Mouse (Mus musculus): ENCODE results near the gene Csnk2b.
"Not testable (repeated sequence)": the region's sequence is repeated elsewhere in the genome, so short reads cannot be mapped to it uniquely, and the experiment has no call there.

Csnk2b gene

DNA sequence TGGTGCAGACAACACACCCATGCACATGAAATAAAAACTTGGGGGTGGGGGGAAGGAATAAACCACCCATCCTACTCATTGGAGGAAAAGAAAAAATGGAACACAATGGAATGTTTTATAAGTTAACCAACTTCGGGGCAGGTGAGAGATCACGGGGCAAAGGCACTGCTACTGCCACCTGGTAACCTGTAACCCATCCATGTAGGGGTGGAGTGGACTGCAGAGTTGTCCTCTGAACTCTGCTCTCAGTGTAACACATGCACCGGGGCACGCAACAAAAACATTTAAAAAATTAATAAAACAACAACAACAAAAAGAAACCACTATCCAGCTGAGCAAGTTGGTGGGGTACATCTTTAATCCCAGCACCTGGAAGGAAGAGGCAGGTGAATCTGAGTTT lies 30.3 kb upstream of the Csnk2b start:
- no peak for DNase-seq (ENCODE audit: low read depth)

DNA sequence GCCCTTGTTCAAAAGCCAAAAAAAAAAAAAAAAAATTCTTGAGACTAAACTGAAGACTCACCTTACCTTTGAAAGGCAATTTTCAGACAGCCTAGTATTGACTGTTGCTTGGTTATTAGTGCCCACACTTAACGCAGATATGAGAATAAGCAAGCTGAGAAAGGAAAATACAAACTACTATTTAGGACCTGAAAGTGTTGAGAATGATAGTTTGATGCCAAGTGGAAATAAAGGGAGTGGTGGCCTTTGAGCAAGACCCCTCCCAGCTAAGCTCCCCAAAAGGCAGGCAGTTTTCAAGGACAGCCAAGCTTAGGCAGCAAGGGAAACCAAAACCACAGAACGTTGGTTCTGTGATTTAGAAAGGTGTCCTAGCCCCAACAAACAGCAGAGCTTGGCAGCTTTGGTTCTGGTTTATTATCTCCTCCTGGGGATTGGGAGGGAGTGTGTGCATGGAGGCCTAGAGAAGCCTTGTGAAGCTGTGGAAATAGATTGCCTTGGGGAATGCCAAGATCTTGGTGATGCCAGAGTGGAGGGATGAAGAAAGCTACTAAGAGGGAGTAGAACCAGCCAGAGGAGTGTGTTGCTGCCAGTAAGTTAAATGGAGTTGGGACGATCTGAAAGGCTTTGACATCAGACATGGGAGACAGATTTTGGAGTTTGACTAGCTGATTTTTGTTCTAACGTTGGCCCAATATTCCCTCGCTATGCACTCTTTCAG lies 26.2 kb upstream of the Csnk2b start:
- no peak for DNase-seq (ENCODE audit: low read depth)

DNA sequence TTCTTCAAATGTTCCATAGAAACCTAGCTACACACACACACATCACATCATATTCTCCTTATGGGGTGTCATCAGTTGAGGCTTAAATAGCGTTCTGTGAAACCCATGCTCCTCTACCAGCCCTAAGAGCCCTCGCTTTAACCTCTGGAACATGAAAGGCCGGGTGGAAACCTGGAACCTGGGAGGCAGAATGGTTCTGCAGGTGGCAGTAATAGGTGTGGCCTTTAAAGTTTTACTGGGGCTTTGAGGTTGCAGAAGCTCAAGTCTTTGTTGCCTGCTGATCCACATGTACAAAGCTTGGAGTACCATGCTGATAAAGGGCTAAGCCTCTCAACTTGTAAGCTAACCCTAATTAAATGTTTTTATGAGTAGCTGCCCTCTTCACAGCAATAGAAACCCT lies 25.5 kb upstream of the Csnk2b start:
- no peak for DNase-seq (ENCODE audit: low read depth)

DNA sequence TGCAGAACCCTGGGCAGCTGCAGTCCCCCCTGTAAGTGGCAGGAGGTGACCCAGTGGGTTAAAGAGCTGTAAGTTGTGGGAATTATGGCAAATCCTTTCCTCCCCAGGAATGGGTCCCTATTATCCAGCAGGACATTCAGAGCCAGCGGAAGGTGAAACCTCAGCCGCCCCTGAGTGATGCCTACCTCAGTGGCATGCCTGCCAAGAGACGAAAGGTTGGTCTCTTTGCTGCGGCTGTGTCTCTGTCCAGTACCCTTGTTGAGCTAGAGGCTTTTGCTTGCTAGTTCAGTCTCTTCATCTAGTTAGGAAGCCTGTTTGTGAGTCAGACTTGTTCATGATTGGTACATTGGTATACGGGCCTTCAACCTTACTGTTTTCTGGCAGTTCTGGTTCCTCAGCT lies 24.3 kb upstream of the Csnk2b start:
- DNase-seq (ENCODE audit: low read depth) = no peak

DNA sequence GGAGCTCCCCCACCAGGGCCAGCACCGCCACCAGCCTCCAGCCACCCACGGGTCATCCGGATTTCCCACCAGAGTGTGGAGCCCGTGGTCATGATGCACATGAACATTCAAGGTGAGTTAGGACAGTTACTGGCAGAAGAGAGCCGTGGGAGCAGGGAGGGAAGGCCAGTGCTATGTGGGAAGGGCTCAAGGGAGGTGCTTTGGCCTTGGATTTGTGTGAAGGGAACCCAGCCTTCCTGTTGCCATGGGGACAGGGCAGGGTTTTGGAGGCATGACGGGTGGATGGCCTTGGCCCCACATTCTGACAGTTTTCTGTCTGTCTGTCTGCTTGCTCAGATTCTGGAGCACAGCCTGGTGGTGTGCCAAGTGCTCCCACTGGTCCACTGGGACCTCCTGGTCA lies 20.1 kb upstream of the Csnk2b start:
- DNase-seq (ENCODE audit: low read depth) = no peak

DNA sequence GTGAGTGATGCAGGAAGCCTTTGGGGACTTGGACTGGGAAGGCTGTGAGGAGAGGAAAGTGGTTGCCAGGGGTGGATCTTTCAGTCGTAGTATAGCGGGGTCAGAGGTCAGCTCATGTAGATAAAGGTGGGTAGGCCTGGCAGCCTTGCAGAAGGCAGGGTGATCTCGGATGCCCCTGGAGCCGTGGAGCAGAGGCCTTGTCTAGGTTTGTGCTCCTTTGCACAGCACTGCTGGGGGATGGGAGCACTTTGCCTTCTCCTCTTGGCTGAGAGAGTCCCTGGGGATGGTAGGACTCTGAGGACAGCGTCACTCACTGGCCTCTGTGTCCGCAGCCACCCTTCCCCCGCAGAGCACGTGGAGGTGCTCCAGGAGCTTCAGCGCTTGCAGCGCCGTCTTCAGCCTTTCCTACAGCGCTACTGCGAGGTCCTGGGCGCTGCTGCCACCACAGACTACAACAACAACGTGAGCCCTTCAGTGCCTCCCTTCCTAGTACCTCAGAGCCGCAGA lies 18.7 kb upstream of the Csnk2b start:
- DNase-seq (ENCODE audit: low read depth) = no peak

DNA sequence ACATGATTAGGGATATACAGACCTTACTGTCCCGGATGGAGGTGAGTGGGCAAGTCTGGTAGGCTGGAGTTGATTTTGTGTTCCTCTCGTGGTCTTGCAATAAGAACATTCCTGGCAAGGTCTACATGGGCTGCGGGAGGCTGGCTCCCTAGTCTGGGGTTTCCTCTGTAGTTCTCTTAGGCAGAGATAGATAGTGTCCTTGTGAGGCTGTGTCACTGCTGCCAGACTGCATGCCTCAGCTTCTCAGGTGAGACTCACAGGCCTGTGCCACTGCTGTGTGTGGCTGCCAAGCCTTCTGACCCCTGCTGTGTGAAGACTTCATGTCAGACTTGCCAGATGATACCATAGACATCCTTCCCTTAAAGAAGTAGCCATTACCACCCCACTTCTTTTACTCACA lies 17.4 kb upstream of the Csnk2b start:
- DNase-seq (ENCODE audit: low read depth) = no peak

DNA sequence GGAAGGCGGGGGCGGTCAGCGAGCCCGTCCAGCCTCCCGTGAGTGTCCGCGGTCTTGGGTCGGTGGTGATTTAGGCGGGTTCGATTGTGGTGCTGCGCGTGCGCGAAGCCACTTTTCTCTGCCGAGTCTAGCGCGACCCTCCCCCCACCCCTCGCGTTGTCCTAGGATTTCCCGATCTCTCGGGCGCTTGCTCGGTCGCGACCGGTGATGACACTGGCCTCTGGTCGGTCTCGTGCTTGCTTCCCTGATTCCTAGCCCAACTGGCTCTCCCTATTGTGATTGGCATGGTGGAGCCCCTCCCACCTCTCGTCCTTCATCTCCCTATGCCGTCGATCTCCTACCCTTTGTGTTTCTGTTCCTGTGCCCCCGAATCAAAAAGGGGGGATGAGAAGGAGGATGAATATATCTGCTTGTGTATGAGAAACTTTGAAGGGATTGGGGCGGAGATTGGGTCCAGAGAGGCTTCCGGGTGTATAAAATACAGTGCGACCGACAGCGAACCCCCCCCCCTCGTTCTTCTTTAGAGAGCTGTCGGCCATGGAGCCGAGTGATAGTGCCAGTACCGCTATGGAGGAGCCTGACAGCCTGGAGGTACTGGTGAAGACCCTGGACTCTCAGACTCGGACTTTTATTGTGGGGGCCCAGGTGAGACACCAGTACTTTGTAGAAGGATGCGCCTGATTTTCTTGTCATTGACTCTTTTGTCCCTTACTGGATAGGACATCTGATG lies 13.9 kb upstream of the Csnk2b start:
- DNase-seq (ENCODE audit: low read depth) = no peak

DNA sequence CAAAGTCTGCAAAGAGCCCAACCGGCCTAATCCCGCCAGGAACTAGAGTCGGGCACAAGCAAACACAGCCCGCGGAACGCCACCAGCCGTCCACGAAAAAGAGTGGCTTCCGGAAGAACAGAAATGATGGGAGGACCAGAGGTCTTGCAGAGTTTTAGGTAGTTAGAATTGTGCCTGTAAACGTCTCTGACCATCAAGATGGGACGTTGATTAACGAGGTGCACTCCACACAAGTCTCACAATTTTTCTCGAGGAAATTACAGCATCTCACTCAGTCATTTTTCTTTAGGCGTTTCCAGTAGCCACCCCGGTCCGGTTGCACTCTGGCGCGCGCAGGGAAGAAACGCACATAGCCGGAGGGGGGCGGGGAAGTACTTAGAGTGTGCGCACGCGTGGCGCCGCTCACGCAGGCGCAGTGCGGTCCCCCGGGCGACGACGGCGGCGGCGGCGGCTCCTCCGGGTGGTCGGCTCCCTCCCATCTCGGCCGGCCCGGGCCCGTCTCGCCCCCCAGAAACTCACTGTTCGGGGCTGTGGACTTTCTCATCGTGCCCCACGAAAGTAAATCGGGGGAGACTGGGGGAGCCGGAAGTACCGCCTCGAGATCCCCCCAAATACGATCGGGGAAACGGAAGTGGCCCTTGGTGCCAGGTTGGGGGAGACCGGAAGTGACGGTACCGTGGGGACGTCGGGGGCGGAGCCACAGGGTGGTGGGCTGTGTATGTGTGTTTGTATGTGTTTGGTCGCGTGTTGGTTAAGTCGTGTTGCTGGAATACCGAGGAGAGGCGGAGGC lies 13.1 kb upstream of the Csnk2b start, which contains the start of gene Bag6:
Bag6 (plus strand) TSS at position 378 of the 790 bp plus-strand sequence.
- peak; percentile 98 for DNase-seq (ENCODE audit: low read depth)

DNA sequence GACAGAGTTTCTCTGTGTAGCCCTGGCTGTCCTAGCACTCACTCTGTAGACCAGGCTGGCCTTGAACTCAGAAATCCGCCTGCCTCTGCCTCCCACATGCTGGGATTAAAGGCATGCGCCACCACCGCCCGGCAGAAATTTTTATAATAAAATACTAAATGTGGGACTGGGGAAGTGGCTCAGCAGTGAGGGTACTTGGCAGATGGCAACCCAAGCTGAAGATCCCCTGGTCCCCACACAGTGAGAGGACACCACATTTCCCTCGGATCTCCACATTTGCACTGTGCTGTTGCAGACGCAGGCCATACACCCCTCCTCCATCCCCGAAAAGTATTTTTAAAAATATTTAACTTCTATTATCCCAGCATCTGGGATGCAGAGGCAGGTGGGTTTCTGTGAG lies 11.7 kb upstream of the Csnk2b start:
- DNase-seq (ENCODE audit: low read depth) = no peak

DNA sequence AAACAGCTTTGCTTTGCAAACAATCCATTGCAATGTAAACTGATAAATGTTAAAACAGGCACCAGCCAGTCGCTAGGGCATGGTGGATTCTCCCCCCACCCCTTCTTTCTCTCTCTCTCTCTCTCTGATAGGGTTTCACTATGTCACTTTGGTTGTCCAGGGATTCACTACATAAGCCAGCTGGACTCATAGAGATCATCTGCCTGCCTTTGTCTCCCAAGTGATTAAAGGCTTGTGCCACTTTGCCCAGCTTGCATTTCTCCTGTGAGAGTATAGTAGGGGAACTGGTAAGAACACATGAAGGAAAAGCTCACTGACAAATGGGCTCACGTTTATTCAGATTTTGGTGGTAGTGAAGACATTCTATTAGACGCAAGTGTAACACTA lies 10.3 kb upstream of the Csnk2b start:
- no peak for DNase-seq (ENCODE audit: low read depth)

DNA sequence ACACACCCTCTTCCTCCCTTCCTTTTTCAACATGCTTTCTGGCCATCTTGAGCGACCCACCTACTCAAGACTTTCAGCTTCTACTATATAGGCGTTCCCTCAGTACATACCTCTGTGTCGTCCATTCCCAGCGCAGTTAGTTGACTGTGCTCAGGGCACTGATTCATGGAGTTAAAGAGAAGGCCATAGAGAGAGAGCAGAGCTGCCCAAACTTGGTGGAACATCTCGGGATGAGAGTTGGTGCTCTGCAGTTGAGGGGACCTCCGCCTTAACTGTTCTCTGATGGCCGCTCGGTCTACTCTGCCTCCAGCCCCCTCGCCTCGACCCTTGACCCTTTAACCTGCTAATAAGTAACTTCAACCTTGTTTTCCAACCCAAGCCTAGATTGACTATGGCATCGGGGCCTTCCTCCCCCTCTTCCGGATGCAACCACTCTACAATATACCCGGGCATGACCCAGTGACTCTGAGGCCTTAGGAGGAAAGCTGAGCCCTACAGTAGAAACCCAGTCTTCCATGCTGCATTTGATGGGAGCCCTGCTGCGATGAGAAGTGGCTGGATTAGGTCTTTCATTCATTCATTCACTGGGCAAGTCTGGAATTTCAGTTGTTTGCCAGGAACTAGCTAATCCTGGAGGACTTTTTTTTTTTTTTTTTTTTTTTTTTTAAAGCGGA lies 9.8 kb upstream of the Csnk2b start, which contains the start of gene Apom:
Apom (minus strand) TSS at position 551 of the 674 bp plus-strand sequence.
- DNase-seq (ENCODE audit: low read depth) = no peak

DNA sequence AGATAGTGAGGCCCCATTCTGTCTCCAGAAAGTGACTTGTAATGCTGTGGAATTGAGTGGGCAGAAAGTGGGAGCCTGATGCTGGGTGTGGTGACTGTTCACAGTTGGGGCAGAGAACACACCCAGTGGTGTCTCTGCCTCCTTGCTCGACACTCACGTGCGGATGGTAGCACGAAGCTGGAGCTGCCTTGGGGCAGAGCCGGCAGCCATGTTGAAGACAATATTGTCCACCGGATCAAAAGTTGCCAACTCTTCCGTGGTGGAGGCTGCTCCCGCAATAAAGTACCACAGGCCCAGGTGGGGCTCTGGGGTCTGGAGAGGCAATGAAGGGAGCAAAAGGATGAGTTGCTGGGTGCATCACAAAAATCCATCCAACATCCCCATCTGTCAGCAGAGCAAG lies 9.2 kb upstream of the Csnk2b start:
- DNase-seq (ENCODE audit: low read depth) = no peak

DNA sequence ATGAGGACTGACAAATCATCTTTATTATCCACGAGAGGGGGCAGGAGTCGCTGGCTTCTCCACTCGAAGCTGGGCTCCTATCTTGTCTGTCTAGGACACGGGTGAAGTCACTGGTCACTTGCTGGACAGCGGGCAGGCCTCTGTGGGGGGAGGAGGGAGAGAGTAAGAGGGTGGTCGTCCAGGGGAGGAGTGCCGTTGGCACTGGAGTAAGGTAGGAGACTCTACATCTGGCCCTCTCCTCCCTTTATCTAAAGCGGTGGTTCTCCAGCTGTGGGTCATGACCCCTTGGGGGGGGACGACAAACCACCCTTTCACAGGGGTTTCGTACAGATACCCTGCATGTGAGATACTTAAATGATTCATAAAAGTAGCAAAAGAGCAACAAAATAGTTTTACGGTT lies 7.1 kb upstream of the Csnk2b start:
- no peak for DNase-seq (ENCODE audit: low read depth)

DNA sequence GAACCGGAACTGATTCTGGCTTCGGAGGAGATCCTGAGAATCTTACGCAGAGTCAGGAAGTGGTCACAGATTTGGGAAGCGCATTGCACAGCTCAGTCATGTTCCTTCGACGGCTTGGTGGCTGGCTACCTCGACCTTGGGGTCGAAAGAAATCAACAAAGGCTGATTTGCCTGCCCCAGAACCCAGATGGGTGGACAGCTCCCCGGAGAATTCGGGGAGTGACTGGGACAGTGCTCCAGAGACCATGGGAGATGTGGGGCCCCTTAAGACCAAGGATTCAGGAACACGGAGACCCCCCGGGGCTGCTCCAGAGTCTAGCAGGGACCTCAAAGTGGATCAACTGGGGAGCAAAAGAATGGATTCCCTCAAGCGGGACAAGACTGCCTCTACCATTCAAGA lies 5.2 kb upstream of the Csnk2b start:
- DNase-seq (ENCODE audit: low read depth) = no peak

DNA sequence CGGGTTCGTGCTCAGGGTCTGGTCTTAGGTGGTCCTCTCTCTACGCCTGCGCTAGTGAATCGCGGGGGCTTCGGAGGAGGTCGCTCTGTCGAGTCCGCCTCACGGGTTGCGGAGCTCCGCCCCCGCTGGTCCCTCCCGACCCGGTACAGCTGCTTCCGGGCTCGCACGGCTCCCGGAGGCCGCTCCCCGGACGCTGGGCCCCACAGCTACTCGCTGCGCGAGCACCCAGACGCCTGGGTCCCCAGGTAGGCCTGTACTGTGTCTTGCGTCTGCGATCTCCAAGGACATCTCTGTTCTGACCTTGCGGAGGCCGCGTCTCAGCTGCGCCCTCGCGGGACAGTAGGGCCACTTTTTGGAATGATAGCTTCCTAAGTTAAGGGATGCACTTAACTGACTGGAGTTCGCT lies 4.4 kb upstream of the Csnk2b start, which contains the start of gene D17H6S53E:
D17H6S53E (plus strand) TSS at position 168 of the 406 bp plus-strand sequence.
- peak; percentile 82 for DNase-seq (ENCODE audit: low read depth)

DNA sequence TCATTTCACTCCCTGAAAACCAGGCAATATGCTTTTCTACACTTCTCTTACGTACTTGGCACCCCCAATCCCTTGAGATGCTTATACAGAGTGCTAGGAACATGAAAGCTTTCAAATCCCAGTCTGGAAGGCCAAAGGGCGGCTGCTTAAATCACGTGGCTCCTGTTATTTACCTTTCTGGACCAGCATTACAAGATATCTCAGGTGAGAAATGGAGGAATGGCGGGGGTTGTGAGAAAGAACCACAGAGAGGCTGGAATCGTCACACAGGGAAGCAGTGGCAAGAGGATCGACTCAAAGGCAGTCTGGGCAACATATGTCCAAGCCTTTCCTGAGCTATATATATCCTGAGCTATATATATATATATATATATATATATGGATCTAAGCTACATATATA lies 3.7 kb upstream of the Csnk2b start:
- DNase-seq (ENCODE audit: low read depth) = no peak

DNA sequence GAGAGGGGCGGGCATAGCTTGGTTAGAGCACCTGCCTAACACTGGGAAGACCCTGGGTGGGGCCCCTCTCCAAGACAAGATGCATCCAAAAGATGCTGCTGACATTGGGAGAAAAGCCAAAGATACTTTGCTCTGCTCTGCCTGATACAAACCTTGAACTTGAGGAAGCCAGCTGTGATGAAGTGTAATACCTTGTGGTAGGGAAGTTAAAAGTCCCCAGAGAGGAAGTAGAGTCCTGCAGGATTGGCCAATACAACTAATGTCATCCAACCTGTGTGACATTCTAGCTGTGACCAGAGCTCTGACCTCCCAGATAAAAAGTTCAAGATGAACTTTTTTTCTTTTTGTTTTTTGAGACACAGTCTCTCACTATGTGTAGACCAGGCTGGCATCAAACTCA lies 3.2 kb upstream of the Csnk2b start:
- DNase-seq (ENCODE audit: low read depth) = no peak

DNA sequence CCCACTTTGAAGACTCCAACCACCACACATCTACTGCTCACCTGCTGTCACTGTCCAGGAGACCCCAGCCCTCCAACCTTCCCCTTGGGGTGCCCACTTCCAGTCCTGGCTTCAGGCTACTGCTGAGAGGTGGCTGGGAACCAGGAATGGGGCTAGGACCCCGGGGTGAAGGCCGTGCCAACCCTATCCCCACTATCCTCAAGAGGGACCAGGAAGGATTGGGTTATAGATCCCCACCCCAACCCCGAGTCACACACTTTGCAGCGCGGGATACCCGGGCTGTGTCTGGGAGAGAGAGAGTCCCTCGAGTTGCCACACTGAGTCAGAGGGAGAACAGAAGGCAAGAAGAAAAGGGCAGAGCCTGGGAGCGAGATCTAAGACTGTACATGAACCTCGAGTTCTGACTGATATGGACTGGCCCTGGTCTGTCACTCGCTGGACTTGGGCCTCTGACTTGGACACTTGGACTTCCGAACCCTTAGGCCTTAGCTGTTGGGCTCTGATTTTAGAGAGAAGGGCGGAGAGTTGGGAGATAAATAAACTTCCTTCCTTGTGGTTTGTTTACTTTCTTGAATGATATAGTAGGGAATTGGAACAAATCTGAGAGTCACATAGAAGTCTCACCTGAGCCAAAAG lies 2.5 kb upstream of the Csnk2b start:
- not testable (repeated sequence) for DNase-seq (ENCODE audit: low read depth)

DNA sequence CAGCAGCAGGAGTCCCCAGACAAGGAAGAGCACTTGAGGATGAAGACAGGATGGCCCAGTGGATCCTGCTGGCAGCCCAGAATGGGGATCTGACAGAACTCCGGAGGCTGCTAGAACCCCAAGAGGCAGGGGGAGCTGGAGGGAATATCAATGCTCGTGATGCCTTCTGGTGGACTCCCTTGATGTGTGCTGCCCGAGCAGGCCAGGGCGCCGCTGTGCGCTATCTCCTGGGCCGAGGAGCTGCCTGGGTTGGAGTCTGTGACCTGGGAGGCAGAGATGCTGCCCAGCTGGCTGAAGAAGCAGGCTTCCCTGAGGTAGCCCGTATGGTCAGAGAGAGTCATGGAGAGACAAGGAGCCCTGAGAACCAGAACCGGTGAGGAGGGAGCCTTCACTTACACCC lies 1.4 kb upstream of the Csnk2b start:
- not testable (repeated sequence) for DNase-seq (ENCODE audit: low read depth)

DNA sequence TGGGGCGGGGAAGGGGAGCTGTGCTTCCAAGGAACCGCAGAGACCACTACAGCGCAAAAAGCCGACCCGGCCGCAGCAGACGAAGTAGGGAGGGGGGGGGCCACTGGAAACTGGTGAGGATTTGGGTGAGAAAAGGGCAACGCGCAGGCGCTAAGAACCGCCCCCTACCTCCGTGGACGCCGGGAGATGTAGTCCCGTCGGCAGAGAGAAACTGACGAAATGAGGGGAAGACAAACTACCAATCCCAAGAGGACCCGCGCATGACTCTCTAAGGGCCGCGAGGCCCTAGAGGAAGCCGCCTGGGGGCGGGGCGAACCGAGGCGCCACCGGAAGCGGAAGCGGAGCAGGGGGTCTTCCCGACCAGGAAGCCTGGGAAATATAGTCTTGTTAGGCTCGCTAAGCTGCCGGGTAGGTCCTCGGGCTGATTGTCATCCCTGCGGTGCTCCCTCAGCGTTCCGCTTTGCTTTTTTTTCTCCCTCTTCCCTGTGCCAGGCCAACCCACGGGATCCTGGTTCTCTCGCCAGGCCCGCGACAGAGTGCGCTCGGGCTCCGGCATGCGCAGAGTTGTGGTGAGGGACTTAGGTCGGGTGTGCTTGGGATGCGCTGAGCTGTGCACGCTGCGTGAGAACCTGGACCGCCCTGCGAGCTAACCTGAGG lies 582 bp downstream of the Csnk2b start, which contains the start of gene Gpank1:
Gpank1 (plus strand) TSS at position 313 of the 657 bp plus-strand sequence.
- DNase-seq (ENCODE audit: low read depth) = peak; percentile 97

Data from naive thymus-derived CD4-positive, alpha-beta T cell, adult 2 months (primary cell).